ENCODE assay signal across 12 mouse cellular contexts in genomic region chr5:83354846-83355561, GRCm38 (mm10). TPM values are rescaled to one million over a fixed set of nuclear protein-coding genes. Genes with fewer than 3 reads are reported as not detected.
A peak's percentile ranks its signal among the peaks of the same experiment; 100 is the strongest.
DNase-seq lines count a peak whose midpoint lies in the region; ATAC-seq and TF ChIP-seq lines count a peak whose summit lies in the region.
"Had no signal": no experiment of that assay in that cellular context is flagged by ENCODE, and none has a peak within 500 bp of the region (broad histone marks: within the 10 kb centered on the region; RNA-seq: fewer than 3 reads in every experiment).

Gene Tecrl, minus strand, starts transcription at chr5:83355195.

- peak within 1 kb of the TSS; percentile 88 for H3K27ac ChIP-seq in heart, postnatal 0 days (ENCODE audit: low read depth)
- H3K27ac ChIP-seq: forebrain, embryonic 10.5 days; liver, embryonic 14.5 days had no signal

- no peaks in the 10 kb centered on the region for H3K27me3 ChIP-seq in heart, postnatal 0 days (ENCODE audit: control insufficient read depth, insufficient read depth, low read length)

- H3K36me3 ChIP-seq in heart, postnatal 0 days (replicated peaks; ENCODE audit: control insufficient read depth, insufficient read depth, low read length) = no peaks in the 10 kb centered on the region
- H3K36me3 ChIP-seq: forebrain, embryonic 10.5 days had no signal

- no peak for TF ChIP-seq CTCF in heart, postnatal 0 days (IDR thresholded peaks at IDR 0.05; ENCODE audit: low read depth)

- H3K4me2 ChIP-seq in heart, postnatal 0 days (ENCODE audit: low read depth, low read length) = peak within 1 kb of the TSS; percentile 38

- peak; percentile 92 for ATAC-seq in heart, postnatal 0 days (ENCODE audit: insufficient read depth, low read depth)

- H3K4me1 ChIP-seq in heart, postnatal 0 days (ENCODE audit: control insufficient read depth, insufficient read depth) = no peaks in the 10 kb centered on the region

- H3K9ac ChIP-seq in heart, postnatal 0 days (replicated peaks; ENCODE audit: low read depth, low read length) = no peak within 1 kb of the TSS
- H3K9ac ChIP-seq: liver, embryonic 14.5 days had no signal

- H3K9me3 ChIP-seq in heart, postnatal 0 days (replicated peaks; ENCODE audit: control insufficient read depth, low read length) = no peaks in the 10 kb centered on the region
- H3K9me3 ChIP-seq: forebrain, embryonic 10.5 days had no signal

- peak; percentile 16 for DNase-seq in ZHBTc4 (ENCODE audit: low read depth, low spot score)
- DNase-seq in embryo, embryonic 9.5 days (ENCODE audit: extremely low spot score) = peak; percentile 25
- peak; percentile 83 for DNase-seq in heart, postnatal 0 days (ENCODE audit: low spot score)
- peak; percentile 49 for DNase-seq in lung, postnatal 14 days
- DNase-seq in spleen, postnatal 10 days (ENCODE audit: low spot score in 2 of 2) = no peak
- no peak for DNase-seq in left cerebral cortex, adult 8-10 months (ENCODE audit: low spot score in 2 of 2)
- DNase-seq in cerebellum, postnatal 36 days = no peak
- DNase-seq: cerebellum, adult 18-20 months had no signal

- H3K4me3 ChIP-seq in heart, postnatal 0 days (ENCODE audit: low read depth, low read length) = peak within 1 kb of the TSS; percentile 42
- H3K4me3 ChIP-seq: forebrain, embryonic 10.5 days had no signal

- WGBS in heart, postnatal 0 days = 9% methylated on average over 9 of the region's 9 CpGs

- TF ChIP-seq EP300 in heart, postnatal 0 days (IDR thresholded peaks at IDR 0.05; ENCODE audit: low read depth) = peak; percentile 67; the same call in 1 of the 2 replicates

RNA-seq across cellular contexts. Expression of gene Tecrl, which starts in this region (rescaled TPM):
- total RNA-seq in heart, postnatal 0 days (2014; rRNA removed; ENCODE audit: low replicate concordance) = 43.8 and 61.6 TPM in 2 replicates
- polyA plus RNA-seq in heart, postnatal 0 days (2015; fragmentation: Nextera tagmentation; extraction: Ambion mirVana) = 25.1 and 34.1 TPM in 2 replicates
- total RNA-seq in left cerebral cortex, adult 8-10 months (2022) = under 1 TPM in 2 of 4 experiments, not detected in 2; 0.16 TPM
- polyA plus RNA-seq: gonadal fat pad, adult 2 months; liver, embryonic 14.5 days; thymus, postnatal 0 days had no signal

Comparison
In these comparisons a context has a peak if more than half of its experiments do, and no peak if none do; other contexts are left out.
1. RNA of gene Tecrl (total RNA-seq): 43.8 to 61.6 TPM in heart, postnatal 0 days; 0.16 TPM in left cerebral cortex, adult 8-10 months; every median in the first group is over 10 times any median in the second.
2. DNase-seq: peak in ZHBTc4 (single experiment), embryo, embryonic 9.5 days (single experiment), heart, postnatal 0 days (single experiment) and lung, postnatal 14 days (single experiment); none in spleen, postnatal 10 days (0 of 2), left cerebral cortex, adult 8-10 months (0 of 2) and cerebellum, postnatal 36 days (0 of 2).